Mouse (Mus musculus): Measurements from ENCODE around the gene Zbtb20.

Gene Zbtb20

GRCm38 (mm10) chr16:43597375-43598060, 721.8 kb downstream of the Zbtb20 start:
- no peak for DNase-seq (ENCODE audit: low read depth, low spot score)

GRCm38 (mm10) chr16:43599707-43600106, 724.0 kb downstream of the Zbtb20 start:
- DNase-seq (ENCODE audit: low read depth, low spot score), result no peak

- no peak for DNase-seq (ENCODE audit: low read depth, low spot score)
These were observed 726.9 kb downstream of the Zbtb20 start for GRCm38 (mm10) chr16:43602573-43602972.

- DNase-seq (ENCODE audit: low read depth, low spot score), result peak; percentile 64
These were observed 728.0 kb downstream of the Zbtb20 start for GRCm38 (mm10) chr16:43603591-43604141.

GRCm38 (mm10) chr16:43604399-43605013, 728.8 kb downstream of the Zbtb20 start:
- no peak for DNase-seq (ENCODE audit: low read depth, low spot score)

GRCm38 (mm10) chr16:43607086-43607485, 731.4 kb downstream of the Zbtb20 start:
- DNase-seq (ENCODE audit: low read depth, low spot score), result no peak

GRCm38 (mm10) chr16:43608066-43608465, 732.4 kb downstream of the Zbtb20 start:
- no peak for DNase-seq (ENCODE audit: low read depth, low spot score)

- DNase-seq (ENCODE audit: low read depth, low spot score), result no peak
These were observed 734.7 kb downstream of the Zbtb20 start for GRCm38 (mm10) chr16:43610375-43610774.

- no peak for DNase-seq (ENCODE audit: low read depth, low spot score)
These were observed 740.7 kb downstream of the Zbtb20 start for GRCm38 (mm10) chr16:43616348-43616747.

- DNase-seq (ENCODE audit: low read depth, low spot score), result peak; percentile 68
These were observed 741.7 kb downstream of the Zbtb20 start for GRCm38 (mm10) chr16:43617346-43617745.

- DNase-seq (ENCODE audit: low read depth, low spot score), result no peak
These were observed 742.6 kb downstream of the Zbtb20 start for GRCm38 (mm10) chr16:43618286-43618685.

- DNase-seq (ENCODE audit: low read depth, low spot score), result no peak
These were observed 743.6 kb downstream of the Zbtb20 start for GRCm38 (mm10) chr16:43619277-43619676.

GRCm38 (mm10) chr16:43620359-43620758, 744.7 kb downstream of the Zbtb20 start:
- DNase-seq (ENCODE audit: low read depth, low spot score), result no peak

- DNase-seq (ENCODE audit: low read depth, low spot score), result no peak
These were observed 747.8 kb downstream of the Zbtb20 start for GRCm38 (mm10) chr16:43623315-43624000.

GRCm38 (mm10) chr16:43624876-43625275, 749.2 kb downstream of the Zbtb20 start:
- DNase-seq (ENCODE audit: low read depth, low spot score), result no peak

GRCm38 (mm10) chr16:43625289-43625688, 749.6 kb downstream of the Zbtb20 start:
- no peak for DNase-seq (ENCODE audit: low read depth, low spot score)

GRCm38 (mm10) chr16:43625956-43626355, 750.3 kb downstream of the Zbtb20 start:
- DNase-seq (ENCODE audit: low read depth, low spot score), result no peak

GRCm38 (mm10) chr16:43628662-43629061, 753.0 kb downstream of the Zbtb20 start:
- DNase-seq (ENCODE audit: low read depth, low spot score), result no peak

GRCm38 (mm10) chr16:43631758-43632157, 756.1 kb downstream of the Zbtb20 start:
- no peak for DNase-seq (ENCODE audit: low read depth, low spot score)

- no peak for DNase-seq (ENCODE audit: low read depth, low spot score)
These were observed 758.4 kb downstream of the Zbtb20 start for GRCm38 (mm10) chr16:43634037-43634436.

GRCm38 (mm10) chr16:43637241-43637640, 761.6 kb downstream of the Zbtb20 start:
- DNase-seq (ENCODE audit: low read depth, low spot score), result no peak

- no peak for DNase-seq (ENCODE audit: low read depth, low spot score)
These were observed 762.8 kb downstream of the Zbtb20 start for GRCm38 (mm10) chr16:43638406-43639049.

Data from forelimb bud, embryonic 11.5 days (tissue).